Mouse (Mus musculus): ENCODE measurements at regions not wholly inside any gene's neighbourhood (a gene's known extent, or its start where the extent isn't known, plus 50 kb on each side); places are given as distances from the start of the nearest gene placed in this dataset.

DNA sequence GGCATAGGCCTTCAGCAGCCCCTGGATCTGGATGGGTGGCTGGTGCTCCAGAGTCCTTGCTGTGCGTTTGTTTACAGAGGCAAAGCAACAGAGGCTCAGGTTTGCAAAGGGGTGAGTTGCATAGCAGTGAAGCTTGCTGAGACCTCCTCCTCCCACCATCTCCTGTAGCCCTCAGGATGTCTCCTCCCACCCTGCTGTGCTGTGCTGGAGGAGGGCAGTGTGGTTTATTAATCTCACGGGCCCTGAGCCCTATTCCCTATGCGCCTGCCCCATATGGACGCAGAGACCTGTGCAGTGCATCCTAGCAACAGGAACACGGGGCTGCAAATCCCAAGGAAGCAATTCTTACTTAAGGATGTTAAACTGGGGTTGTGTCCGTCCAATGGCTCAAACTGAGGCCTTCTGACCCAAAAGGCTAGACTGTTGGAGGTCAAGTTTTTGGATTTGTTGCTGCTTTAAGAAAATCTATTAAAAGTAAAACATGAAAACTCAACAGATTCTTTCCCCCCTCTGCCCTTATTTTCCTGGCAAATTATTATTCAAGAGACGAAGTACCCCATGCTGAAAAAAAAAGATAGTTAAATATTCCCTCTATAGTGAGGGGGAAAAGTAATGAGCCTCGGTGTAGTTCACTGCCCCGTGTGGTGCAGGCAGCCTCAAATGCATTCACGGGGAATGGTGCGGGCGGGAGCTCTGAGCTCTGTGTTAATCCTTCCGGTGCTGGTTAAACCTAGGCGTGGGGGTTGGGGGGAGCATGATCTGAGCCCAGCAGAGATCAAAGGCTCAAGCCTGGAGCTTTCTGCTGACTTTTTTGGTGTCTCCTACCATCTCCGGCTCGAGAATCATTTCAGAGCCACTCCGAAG, 297.8 kb downstream of the Cdh26 start:
- Histone ChIP-seq H3K27me3 (no peaks in the 10 kb centered on the region), H3K4me2 (peak overlapping the region; percentile 42), H3K36me3 (no peaks in the 10 kb centered on the region), H3K27ac (replicated peaks) (no peak overlapping the region), H3K9me3 (no peaks in the 10 kb centered on the region), H3K9ac (no peak overlapping the region), H3K4me1 (replicated peaks) (peaks cover 16% of the 10 kb centered on the region), H3K4me3 (no peak overlapping the region)
- 5% methylated on average over 17 of the region's 17 CpGs for WGBS
- peak; percentile 69; the same call in 1 of the 2 replicates for ATAC-seq (ENCODE audit: low FRiP score, low read depth)

- Histone ChIP-seq H3K4me1 (replicated peaks) (peaks cover 16% of the 10 kb centered on the region), H3K9ac (no peak overlapping the region), H3K36me3 (no peaks in the 10 kb centered on the region), H3K4me2 (peak overlapping the region; percentile 42), H3K9me3 (no peaks in the 10 kb centered on the region), H3K27ac (replicated peaks) (no peak overlapping the region), H3K27me3 (no peaks in the 10 kb centered on the region), H3K4me3 (no peak overlapping the region)
- ATAC-seq (ENCODE audit: low FRiP score, low read depth) = 0 out of 2 replicates have a peak, but pooled peaks have one; percentile 52
- 12% methylated on average over 7 of the region's 7 CpGs for WGBS
Observed at GRCm38 (mm10) chr2:178728794-178729120, 298.4 kb downstream of the Cdh26 start.

GRCm38 (mm10) chr2:178735099-178735498, 304.8 kb downstream of the Cdh26 start:
- no peaks in the 10 kb centered on the region for H3K27me3 ChIP-seq
- H3K4me2 ChIP-seq = no peak overlapping the region
- H3K4me1 ChIP-seq (replicated peaks) = no peaks in the 10 kb centered on the region
- ATAC-seq (ENCODE audit: low FRiP score, low read depth) = no peak
- H3K27ac ChIP-seq (replicated peaks) = no peak overlapping the region
- no peaks in the 10 kb centered on the region for H3K9me3 ChIP-seq
- H3K36me3 ChIP-seq = no peaks in the 10 kb centered on the region
- WGBS = 14% methylated on average over 2 of the region's 2 CpGs
- no peak overlapping the region for H3K9ac ChIP-seq
- no peak overlapping the region for H3K4me3 ChIP-seq

- whole genome bisulfite sequencing = 78% methylated on average over 4 of the region's 4 CpGs
- Histone ChIP-seq H3K9me3 (no peaks in the 10 kb centered on the region), H3K27ac (replicated peaks) (no peak overlapping the region), H3K9ac (no peak overlapping the region), H3K4me1 (replicated peaks) (no peaks in the 10 kb centered on the region), H3K36me3 (no peaks in the 10 kb centered on the region), H3K4me2 (no peak overlapping the region), H3K4me3 (no peak overlapping the region), H3K27me3 (0 out of 2 replicates have a peak, but pooled peaks cover 4% of the 10 kb centered on the region)
- no peak for ATAC-seq (ENCODE audit: low FRiP score, low read depth)
Observed at GRCm38 (mm10) chr2:178744617-178745016, 314.3 kb downstream of the Cdh26 start.

GRCm38 (mm10) chr2:178745296-178746015, 315.1 kb downstream of the Cdh26 start:
- no peak for ATAC-seq (ENCODE audit: low FRiP score, low read depth)
- H3K9ac ChIP-seq = no peak overlapping the region
- no peaks in the 10 kb centered on the region for H3K4me1 ChIP-seq (replicated peaks)
- H3K27ac ChIP-seq (replicated peaks) = no peak overlapping the region
- 24% methylated on average over 14 of the region's 14 CpGs for WGBS
- H3K36me3 ChIP-seq = no peaks in the 10 kb centered on the region
- H3K27me3 ChIP-seq = 0 out of 2 replicates have a peak, but pooled peaks cover 4% of the 10 kb centered on the region
- no peaks in the 10 kb centered on the region for H3K9me3 ChIP-seq
- no peak overlapping the region for H3K4me3 ChIP-seq
- no peak overlapping the region for H3K4me2 ChIP-seq

GRCm38 (mm10) chr2:178751247-178751646, 320.9 kb downstream of the Cdh26 start:
- Histone ChIP-seq H3K4me3 (no peak overlapping the region), H3K4me1 (replicated peaks) (no peaks in the 10 kb centered on the region), H3K36me3 (no peaks in the 10 kb centered on the region), H3K4me2 (no peak overlapping the region), H3K9me3 (no peaks in the 10 kb centered on the region), H3K27me3 (no peaks in the 10 kb centered on the region), H3K27ac (replicated peaks) (no peak overlapping the region), H3K9ac (no peak overlapping the region)
- no peak for ATAC-seq (ENCODE audit: low FRiP score, low read depth)
- WGBS = 88% methylated on average over 1 of the region's 1 CpGs

- H3K27me3 ChIP-seq = no peaks in the 10 kb centered on the region
- no peak overlapping the region for H3K4me3 ChIP-seq
- 8% methylated on average over 2 of the region's 2 CpGs for WGBS
- no peak overlapping the region for H3K27ac ChIP-seq (replicated peaks)
- H3K4me2 ChIP-seq = no peak overlapping the region
- H3K4me1 ChIP-seq (replicated peaks) = no peaks in the 10 kb centered on the region
- H3K9me3 ChIP-seq = no peaks in the 10 kb centered on the region
- no peaks in the 10 kb centered on the region for H3K36me3 ChIP-seq
- 0 out of 2 replicates have a peak, but pooled peaks have one; percentile 48 for ATAC-seq (ENCODE audit: low FRiP score, low read depth)
- H3K9ac ChIP-seq = no peak overlapping the region
Observed at GRCm38 (mm10) chr2:178758366-178758765, 328.0 kb downstream of the Cdh26 start.

DNA sequence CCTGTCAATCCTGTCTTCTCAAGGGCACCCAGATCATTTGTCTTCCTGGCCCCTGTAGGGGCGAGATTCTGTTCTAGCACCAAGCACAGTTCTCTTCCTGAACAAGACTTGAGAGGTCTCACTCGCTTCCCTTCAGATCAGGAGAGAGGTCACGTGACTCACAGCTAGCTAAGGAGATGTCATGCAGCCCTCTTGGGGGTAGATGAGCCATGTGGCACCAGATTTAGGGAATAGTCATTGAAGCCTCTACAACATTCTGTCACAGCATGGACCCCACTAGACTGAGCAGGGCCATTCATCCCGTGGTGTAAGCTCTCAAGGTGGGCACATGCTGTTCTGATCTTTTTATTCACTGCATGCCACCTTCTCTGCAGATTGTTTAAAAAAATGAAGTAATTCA, 338.2 kb downstream of the Cdh26 start:
- Histone ChIP-seq H3K4me1 (replicated peaks) (no peaks in the 10 kb centered on the region), H3K4me2 (no peak overlapping the region), H3K36me3 (no peaks in the 10 kb centered on the region), H3K27me3 (no peaks in the 10 kb centered on the region), H3K9ac (no peak overlapping the region), H3K9me3 (no peaks in the 10 kb centered on the region), H3K27ac (replicated peaks) (no peak overlapping the region), H3K4me3 (no peak overlapping the region)
- no peak for ATAC-seq (ENCODE audit: low FRiP score, low read depth)
- 79% methylated on average over 4 of the region's 4 CpGs for WGBS

DNA sequence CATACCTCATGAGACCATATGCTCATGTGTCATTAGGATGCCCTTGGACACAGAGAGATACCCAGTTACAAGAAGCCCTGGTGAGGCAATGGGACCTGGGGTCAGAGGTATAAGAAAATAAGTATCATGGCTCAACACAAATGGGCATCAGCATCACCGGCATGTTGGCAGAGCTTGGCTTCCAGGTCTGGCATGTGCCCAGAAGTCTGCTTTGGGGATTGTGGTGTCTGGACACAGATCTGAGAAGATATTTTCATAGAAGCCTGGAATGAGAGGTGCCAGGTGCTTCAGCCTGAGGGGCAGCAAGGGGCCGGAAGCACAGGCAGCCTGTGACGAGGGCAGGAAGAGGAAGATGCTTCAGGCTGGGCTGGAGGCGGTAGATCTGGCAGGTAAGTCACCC, 338.7 kb downstream of the Cdh26 start:
- Histone ChIP-seq H3K9ac (no peak overlapping the region), H3K4me1 (replicated peaks) (no peaks in the 10 kb centered on the region), H3K4me3 (no peak overlapping the region), H3K36me3 (no peaks in the 10 kb centered on the region), H3K9me3 (no peaks in the 10 kb centered on the region), H3K27me3 (no peaks in the 10 kb centered on the region), H3K4me2 (no peak overlapping the region), H3K27ac (replicated peaks) (no peak overlapping the region)
- WGBS = 85% methylated on average over 4 of the region's 4 CpGs
- no peak for ATAC-seq (ENCODE audit: low FRiP score, low read depth)

DNA sequence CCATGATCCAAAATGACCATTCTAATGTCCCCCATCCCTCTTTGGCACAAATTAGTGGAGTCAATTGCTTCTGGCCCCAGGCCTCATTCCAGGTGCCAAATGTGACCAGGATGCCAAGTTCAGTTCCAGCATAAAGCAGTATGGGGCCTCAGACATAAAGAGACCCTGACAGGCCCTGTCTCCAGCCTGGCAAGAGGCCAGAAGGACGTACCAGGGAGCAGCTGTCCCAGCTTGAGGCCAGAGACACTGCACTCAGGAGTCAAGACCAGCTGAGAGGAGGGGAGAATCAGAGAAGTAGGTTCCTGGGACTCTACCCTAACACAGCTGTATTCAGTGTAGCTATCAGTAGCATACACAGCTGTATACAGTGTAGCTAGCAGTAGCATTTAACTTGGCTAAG, 341.1 kb downstream of the Cdh26 start:
- Histone ChIP-seq H3K4me3 (no peak overlapping the region), H3K27ac (replicated peaks) (no peak overlapping the region), H3K9me3 (no peaks in the 10 kb centered on the region), H3K4me2 (no peak overlapping the region), H3K27me3 (no peaks in the 10 kb centered on the region), H3K9ac (no peak overlapping the region), H3K4me1 (replicated peaks) (no peaks in the 10 kb centered on the region), H3K36me3 (no peaks in the 10 kb centered on the region)
- peak; percentile 72 for ATAC-seq (ENCODE audit: low FRiP score, low read depth)
- WGBS = 17% methylated on average over 1 of the region's 1 CpGs

GRCm38 (mm10) chr2:178771881-178772280, 341.6 kb downstream of the Cdh26 start:
- ATAC-seq (ENCODE audit: low FRiP score, low read depth) = no peak
- no peak overlapping the region for H3K4me2 ChIP-seq
- no peaks in the 10 kb centered on the region for H3K27me3 ChIP-seq
- no peaks in the 10 kb centered on the region for H3K4me1 ChIP-seq (replicated peaks)
- H3K4me3 ChIP-seq = no peak overlapping the region
- H3K27ac ChIP-seq (replicated peaks) = no peak overlapping the region
- no peaks in the 10 kb centered on the region for H3K36me3 ChIP-seq
- H3K9me3 ChIP-seq = no peaks in the 10 kb centered on the region
- 91% methylated on average over 3 of the region's 3 CpGs for WGBS
- no peak overlapping the region for H3K9ac ChIP-seq

DNA sequence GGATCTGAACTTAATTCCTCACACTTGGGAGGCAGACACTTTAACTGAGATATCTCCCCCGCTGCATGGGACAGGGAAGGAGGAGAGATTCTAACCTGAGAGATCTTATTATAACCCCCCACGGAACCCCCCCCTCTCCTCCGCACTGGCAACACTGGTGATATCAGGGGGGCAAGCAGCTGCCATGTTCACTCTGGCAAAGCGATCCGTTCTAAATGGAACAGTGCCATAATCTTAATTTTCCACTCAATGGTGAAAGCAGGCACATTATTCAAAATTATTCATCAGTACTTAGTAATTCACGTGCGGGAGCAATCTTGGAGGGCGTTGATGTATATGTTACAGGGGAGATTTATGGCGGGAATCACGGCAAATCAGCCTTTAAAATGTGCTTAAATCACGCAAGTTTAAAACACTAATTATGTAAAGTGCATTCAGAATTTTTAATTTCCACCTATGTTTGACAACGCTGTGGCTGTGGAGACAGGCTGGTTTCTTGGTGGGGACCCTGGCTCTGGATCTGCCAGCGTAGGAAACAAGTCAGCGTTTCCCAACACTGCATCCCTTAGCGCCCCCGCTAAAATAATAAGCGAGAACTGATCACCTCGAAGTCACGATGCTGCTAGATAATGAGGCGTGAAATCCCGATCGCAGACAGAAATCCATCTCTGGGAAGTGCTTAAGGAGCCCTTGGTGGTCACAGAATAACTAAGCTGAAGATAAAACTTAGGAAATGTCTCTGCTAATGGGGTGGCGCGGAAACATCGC, 354.7 kb downstream of the Cdh26 start:
- ATAC-seq (ENCODE audit: low FRiP score, low read depth) = peak; percentile 57; the same call in 1 of the 2 replicates
- no peaks in the 10 kb centered on the region for H3K9me3 ChIP-seq
- no peak overlapping the region for H3K9ac ChIP-seq
- no peak overlapping the region for H3K4me3 ChIP-seq
- H3K4me1 ChIP-seq (replicated peaks) = peaks cover 16% of the 10 kb centered on the region
- peak overlapping the region; percentile 34 for H3K4me2 ChIP-seq
- no peaks in the 10 kb centered on the region for H3K36me3 ChIP-seq
- H3K27me3 ChIP-seq = no peaks in the 10 kb centered on the region
- WGBS = 36% methylated on average over 25 of the region's 25 CpGs
- H3K27ac ChIP-seq (replicated peaks) = no peak overlapping the region

Data from hindbrain, embryonic 15.5 days (tissue).